Mouse (Mus musculus) yolk sac, embryonic 10.5 days (tissue): ENCODE measurements around the gene Nol4l.

Source experiments
- DNase-seq: peaks from one replicate; pipeline ENCODE4 v3.0.0-alpha.2; 2017; ENCODE audit warnings: low spot score

Nol4l gene

DNA sequence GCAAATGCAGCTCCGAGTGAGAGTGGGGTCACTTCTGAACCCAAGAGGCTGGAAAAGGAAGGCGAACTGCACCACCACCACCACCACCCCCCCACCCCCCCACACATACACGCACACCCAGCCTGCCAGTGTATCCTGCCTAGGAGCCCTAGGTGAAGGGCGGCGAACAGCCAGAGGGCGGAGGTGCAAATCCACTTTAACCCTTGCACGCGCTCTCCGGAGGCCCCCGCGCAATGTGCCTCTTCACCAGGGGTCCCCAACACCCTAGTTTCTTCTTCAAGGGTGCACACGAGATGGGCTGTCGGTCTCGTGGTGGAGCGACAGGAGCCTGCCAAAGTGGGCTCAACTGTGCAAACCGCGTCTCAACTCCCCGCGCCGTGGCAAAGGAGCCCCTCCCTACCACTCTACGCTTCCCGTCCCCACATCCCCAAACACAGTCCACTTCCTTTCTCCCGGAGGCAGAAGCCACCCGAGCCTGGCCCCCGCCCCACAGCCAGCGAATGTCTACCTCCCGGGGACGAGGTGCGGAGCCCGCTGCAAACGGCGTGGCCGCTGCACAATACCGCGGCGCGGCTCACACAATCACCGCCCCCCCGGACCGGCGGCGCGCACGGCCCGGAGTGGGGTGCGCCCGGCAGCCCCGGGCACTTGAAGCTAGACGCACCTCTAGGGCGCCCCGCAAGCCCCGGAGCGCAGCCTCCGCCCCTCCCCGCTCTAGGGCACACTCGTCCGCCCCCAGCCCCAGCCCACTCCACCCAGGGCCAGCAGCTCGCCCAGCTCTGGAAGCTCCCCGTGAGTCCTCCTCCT lies 86.1 kb downstream of the Nol4l start:
- peak; percentile 48 for DNase-seq

DNA sequence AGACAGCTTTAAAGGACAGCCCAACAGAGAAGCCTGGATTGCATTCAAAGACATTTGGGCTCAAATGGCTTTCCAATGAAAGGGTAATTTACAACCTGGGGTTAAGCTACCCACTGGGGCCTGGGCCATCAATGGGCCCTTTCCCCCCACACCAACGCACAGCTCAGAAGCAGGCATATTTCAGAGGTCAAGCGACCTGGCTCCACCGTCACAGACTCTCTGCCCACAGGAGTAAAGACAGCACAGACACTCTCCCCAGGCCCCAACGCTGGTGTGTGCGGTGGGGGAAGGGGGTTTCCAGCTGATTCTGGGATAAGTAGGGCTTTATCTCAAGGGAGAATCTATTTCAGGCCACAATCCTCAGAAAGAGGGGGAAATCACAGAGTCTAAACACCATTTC lies 87.1 kb downstream of the Nol4l start:
- peak; percentile 33 for DNase-seq

DNA sequence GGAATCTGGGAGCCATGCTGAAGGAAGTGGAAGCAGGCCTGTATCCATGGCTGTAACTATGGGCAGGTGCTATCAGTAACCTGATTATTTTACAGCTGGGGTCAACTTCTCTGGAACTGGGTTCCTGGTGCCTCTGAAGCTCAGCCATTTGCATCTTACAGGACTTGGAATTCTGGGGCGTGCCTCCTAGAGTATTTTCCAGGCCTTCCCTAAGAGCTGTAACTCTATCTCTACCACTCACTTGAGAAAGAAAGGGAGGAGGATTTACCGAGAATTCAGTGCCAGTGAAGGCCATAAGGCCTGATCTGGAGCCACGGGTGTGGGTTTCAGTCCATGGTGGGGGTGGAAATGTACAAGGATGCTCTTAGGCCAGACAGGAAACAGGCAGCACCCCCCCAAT lies 88.5 kb downstream of the Nol4l start:
- DNase-seq = no peak

DNA sequence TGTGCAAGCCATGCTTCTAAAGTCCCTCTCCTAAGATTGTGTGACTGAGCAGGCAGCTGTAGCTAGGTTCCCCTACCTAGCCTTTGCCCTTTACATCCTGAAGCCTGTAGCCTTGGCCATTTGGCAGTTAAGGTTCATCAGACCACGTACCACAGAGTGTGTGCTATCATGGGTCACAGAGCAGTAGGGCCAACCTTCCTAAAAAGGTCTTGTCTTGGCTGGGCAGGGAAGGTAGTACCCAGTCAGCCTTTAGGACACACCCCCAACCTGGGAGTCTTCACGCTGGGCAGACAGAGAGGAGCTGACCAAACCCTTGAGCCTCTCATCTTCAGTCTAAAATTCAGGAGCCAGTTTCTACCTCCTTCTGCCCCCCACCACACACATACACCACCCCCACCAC lies 89.0 kb downstream of the Nol4l start:
- DNase-seq = no peak

DNA sequence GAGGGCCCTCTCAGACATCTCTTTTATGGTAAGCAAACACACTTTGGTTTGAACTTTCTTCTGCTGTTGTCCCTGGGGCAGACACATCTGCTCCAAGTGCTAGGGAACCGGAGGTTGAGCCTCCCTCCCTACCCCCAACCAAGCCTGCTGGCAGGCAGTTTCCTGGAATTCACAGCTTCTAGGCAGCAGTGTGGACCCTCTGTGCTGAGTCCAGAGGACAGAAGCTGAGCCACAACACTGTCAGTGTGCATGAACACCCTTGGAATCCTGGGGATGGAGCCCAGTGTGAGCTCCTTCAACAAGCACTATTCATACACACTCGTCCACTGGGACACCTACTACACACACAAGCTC lies 92.5 kb downstream of the Nol4l start:
- DNase-seq = peak; percentile 87

DNA sequence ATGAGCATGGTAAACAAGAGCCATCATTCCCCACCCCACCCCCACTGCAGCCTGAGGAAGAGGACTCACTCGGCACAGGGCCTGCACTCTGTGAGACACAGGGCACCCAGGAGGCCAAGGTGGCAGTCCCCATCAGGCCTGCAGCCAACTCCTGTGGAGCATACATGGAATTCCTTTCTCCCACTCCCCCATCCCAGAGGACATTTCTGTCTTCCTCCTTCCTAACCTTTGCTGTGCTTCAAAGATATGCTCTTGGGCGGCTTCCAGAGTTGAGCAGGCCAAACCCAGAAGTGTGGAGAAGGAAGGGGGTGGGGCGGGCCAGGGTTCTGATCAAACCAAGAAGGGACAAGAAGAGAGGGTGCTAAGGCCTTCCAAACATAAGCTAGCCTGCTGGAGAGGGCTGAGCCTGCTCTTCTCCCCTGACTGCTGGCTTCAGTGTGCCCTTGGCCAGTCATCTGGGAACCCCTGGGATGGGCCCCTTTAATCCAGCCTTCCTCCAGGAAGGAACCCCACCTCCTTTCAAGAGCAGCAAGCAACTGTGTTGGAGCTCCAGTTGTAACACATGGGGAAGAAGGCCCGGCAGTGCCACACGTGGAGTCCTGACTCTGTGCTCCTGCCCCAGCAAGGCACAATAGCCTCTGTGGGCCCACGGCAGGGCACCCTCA lies 93.0 kb downstream of the Nol4l start:
- peak; percentile 82 for DNase-seq

DNA sequence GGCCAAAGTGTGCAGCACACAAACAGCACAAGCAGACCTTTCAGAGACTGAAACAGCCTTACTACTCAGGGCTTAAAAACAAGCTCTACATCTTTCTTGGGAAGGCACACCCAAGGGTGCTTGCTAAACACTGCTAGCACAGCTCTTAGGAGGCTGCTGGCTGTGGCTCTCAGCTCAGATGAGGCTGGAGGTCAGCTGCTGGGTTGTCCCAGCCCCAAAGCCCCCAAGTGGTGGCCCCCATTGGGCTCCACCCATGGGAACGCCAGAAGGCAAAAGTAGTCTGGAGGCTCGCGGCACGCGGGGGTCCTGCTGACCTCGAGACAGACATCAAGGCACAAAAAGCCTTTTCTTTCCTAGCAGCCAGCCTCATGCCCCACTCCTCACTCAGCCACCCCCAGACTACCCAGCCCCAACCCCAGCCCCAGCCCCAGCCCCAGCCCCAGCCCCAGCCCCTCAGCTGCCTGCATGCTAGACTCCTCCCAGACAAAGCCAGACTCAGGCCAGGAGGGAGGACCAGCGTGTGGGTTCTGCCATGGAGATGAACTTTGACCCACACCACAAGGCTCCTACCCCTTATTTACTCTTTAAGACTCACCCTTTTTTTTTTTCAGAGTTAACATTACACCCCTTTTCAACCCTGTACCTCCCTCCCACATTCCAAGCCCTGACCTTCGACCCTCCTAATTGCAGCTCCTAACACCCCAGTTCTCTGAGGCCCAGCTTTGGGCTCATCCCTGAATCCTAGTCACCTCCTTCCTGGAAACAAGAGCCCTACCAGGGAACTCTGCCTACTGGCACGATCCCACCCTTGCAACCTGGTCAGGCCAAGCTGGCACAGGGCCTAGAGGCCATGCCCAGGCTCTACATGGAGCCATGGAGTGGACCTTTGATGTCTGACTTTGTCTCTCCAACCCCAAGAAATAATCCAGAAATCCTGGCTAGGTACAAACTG lies 94.6 kb downstream of the Nol4l start:
- DNase-seq = peak; percentile 82

DNA sequence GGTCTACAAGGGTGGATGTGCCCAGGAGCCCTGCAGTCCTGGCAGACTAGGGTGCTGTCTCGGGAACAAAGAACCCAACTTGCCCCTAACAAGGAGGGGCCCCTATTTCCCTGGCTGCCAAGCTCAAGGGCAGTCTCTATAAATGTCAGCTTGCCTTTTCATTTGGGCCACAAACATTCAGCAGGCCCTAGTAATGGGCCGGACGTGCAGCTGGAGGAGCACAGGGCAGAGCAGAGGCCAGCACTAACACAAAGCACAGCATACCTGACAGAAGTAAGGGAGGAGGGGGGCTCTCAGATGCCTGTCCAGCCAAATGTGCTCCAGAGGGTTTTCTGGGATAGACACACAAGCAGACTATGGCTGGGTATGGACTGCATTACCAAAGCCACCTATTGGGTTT lies 95.9 kb downstream of the Nol4l start:
- no peak for DNase-seq

DNA sequence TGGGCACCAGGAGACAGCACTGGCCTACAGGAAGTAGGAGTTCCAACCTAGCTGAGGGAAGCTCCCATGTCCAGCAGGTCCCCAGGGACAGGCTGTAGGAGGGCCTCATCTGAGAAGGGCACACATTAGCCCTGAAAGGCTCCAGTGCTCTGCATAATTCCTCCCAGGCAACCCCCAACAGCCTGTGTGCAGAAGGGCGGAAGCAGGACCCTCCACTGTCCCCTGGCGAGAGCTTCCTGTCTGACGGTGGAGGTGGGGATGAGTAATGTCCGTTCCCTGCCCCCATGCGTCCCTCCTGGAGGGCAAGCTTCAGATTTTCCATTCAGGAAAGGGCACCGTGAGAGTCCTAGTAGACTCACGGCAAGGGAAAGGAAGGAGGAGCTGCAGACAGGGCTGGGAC lies 97.3 kb downstream of the Nol4l start:
- no peak for DNase-seq

DNA sequence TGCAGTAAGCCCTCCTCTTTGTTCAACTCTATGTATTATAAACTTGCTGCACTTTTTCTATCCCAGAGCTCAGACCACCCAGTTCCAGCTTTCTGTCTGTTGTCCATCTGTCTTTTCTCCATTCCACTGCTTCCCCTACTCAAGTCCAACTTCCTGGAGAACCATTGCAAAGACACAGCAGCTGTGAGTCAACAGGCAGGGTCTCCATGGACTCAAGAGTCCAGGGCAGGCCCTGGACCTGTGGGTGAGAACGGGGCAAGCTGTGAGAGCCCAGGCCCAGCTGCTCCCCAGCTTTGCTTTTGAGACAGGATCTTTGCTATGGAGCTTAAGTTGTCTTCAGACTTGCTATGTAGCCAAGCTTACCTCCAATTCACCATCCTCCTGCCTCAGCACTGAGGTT lies 99.2 kb downstream of the Nol4l start:
- no peak for DNase-seq

DNA sequence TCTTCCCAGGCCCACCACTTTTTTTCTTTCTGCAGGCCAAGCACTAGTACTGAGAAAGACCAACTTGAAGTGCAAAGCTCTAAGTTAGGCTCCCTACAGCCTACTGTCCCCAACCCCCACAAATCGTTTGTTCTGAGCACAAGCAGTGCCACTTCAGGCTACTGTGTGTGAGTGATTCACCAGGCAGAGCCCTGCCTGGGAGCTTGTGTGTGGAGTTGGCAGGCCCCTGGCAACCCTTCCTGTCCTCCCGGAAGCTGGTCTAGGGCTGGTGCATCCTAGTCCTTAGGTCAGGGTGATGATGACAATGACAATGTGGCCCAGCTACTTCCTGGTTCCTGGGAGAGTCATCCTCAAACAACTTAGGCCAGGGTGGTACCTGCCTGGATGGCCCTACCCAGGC lies 101.3 kb downstream of the Nol4l start:
- no peak for DNase-seq

DNA sequence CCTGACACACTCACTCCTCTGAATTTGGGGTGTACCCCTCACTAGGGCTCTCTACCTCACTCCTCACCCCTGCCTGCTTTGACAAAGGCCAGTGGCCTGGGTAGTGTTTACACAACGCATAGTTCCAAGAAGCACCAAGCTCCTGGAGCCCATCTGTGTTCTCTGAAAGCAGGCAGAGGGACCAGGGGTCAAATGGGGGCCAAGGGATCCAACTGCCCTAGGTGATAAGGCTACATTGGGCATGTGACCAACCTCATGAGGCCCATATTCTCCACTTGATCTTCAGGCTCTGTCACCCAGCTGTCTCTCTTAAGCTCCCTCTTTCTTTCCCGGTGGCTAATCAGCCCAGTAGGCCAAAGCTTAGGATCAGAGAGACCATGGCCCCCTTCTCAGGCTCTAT lies 102.8 kb downstream of the Nol4l start:
- DNase-seq = peak; percentile 91

DNA sequence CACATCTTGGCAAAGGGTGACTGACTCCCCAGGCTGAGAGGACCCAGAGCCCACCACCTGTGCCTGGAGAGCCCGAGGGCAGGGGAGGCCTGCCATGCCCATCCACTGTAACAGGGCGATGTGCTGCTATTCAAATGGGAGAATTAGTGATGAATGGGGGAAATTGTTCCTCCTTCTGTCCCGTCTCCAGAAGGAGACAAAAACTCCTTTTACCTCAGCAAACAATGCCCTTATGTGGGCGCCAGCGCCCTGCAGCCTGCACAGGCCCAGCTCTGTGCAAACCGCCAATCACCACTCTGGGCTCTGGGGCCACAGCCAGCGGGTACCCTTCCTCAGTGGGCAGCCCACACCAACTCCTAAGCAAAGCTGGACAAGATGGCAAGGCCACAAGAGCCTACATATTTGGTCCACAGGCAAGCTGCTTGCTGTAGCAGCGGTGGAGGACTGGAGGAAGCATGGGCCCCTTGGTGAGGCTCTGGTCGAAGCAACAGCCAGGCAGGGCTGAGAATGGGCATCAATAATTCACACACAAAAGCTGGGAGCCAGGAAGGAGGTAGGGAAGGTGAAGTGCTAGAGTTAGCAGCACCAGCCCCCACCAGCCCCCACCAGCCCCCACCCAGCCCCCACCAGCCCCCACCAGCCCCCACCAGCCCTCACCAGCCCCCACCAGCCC lies 103.6 kb downstream of the Nol4l start:
- no peak for DNase-seq

DNA sequence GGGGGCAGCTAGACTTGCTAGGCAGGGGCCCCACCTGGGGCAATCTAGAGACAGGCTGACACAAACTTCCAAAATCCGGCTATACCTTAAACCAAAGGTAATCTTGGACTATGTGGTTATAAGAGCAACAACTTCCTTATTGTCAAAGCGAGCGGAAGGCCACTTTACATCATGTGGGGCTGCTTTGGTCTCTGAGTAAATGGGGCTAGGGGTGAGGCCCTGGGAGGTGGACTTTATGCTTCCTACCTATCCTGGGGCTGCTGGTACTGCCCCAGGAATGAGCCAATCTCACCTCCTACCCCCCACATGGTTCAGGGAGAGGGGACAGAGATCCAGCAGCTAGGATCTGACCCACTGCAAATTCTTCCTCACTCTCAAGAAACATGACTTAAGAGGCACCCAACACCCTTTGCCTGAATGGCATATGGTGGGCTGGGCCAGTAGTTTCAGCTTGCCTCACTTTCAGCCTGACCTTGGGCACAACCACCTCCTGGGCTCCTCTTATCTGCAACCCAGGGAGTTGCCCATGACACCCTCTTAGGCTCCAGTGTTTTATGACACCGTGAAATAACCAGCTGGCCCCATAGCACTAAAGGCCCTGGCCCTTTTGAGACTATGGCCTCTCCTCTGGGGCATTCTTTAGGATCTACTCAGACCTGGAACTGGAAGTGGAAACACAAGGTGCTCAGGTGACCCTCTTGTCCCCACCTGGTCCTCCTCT lies 104.5 kb downstream of the Nol4l start:
- DNase-seq = no peak

DNA sequence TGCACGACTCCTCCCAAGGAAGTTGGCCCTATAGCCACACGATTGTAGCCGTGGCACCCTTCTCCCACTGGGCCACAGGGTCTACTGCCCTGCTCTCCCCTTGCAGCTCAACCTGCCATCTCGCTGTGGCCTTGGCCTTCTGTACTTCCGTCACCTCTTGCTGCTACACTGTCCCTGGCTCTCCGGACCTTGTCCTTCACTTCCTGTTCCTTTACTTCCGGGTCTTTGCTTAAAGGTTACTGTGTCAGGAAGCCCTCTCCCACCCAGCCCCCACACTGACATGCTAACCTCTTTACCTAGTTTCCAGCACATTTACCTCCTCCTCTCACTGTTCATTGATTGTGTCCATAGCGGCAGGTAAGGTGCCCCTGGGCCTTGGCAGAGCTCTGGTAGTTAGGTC lies 105.2 kb downstream of the Nol4l start:
- DNase-seq = no peak

DNA sequence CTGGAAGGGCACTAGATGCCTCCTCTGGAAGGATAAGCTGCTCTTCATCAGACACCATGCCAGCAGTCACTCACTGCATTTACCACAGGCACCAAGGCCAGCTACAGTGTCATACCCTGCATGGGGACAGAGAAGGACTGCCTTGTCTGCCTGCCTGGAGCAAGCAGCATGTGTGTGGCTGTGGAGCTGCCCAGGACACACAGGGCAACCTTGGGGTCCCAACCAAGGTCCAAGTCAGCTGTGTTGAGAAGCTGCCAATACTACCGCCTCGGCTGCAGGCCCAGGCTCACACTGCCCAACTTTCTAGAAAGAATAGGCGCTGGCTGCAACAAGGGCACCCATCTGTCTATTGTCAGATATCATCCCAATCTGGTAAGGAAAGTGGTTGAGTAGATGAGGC lies 106.7 kb downstream of the Nol4l start:
- DNase-seq = no peak

DNA sequence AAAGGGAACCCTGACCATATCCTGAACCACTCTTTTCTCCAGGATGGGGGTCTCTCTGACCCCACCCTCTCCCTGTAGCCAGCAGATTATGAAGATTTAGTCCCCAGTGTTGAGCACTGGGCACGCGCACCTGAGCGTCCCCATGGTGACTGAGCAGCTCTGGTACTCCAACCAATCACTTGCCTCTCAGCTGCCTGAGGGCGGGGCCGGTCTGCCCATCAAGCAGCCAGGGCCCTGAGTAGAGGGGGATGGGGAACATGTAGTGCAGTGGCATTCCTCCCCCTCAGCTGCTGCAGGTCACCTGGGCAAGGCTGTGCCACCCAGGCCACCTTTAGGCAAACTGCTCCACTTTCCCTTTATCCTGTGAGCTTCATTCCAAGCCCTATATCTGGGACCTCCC lies 107.7 kb downstream of the Nol4l start:
- DNase-seq = no peak

DNA sequence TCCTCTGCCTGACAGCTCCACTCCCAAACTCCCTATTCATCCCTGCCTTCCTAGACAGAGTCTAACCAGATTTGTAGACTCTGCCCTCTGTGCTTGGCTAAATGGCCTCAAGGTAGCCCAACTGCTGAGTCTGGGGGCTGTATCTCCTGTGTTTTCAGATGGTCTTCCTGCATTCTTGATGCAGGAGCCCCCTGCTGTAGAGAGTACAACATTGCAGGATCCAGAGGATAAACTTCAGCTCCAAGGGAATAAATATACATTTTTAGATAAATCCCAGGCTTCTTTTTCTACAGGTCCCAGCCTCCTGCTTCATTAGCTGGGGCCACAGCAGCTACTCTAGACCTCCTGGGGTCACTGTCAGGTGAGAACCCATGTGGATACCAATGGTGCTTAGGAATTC lies 108.5 kb downstream of the Nol4l start:
- DNase-seq = no peak

DNA sequence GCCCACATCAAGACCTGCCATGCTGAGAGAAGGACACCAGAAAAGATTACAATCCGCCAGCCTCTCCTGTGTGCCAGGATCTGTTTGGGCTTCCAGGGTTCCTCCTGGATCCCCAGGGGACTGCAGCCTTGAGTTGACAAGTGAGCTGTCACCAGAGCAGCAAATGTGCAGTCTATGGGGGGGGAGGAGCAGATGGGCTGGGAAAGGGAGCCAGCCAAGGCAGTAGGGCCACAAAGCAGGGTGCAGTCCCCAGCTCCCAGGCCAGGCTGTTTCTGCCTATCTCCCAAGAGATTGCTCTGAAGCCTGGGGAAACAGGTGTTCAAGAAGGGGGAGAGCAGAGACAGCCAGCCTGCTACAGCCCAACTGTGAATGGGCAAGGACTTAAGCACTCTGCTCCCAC lies 111.4 kb downstream of the Nol4l start:
- DNase-seq = no peak

DNA sequence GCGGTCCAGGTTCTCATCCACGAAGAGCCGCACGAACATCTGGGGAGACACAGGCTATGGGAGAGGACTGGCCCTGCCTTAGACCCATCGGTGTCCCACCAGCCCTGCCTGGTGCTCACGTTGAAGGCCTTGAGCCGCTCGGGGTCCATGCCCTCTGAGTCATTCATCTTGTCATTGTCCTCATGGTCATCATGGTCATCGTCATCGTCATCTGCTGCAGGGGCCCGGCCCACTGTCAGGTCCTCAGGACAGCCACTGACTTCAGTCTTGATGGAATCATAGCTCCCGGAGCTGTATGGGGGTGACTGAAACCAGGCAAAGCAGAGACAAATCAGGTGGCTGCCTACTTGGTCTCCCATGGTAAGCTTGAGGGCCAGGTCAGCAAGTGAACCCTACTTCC lies 111.9 kb downstream of the Nol4l start:
- no peak for DNase-seq

DNA sequence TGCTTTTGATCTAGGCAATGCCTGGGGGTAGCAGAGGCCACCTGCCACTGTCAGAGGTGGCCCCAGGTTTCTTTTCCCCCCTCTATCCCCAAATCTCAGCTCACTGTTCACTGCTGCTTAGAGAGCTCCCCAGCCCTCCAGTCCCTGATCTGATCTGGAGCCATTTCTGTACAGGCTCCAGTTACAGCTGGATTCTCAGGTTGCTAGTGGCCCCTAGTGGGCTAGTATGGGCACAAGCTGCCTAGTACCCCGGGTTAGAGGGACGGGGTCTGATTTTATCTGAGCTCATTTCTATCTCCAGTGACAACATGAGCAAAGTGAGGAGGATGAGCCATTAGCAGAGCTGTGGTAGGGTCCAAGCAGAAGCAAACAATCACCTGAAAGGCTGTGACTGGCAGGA lies 115.2 kb downstream of the Nol4l start:
- DNase-seq = no peak

DNA sequence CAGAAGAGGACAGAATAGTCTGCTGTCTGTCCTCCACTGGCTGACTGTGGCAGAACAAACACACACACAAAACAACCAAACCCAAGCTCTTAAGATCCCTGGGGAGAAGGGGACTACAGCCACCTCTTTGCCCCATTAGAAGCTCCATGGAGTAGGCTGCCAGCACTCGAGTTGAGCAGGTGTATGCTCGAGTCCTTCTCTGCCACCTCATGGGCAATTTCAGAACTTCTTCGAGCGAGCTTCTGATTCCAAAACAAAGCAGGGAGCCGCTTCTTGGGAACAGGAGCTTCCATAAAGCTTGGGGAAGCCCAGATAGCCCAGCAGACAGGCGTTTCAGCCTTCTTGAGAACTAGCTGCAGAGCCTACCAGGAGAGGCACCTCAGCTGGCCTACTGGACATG lies 117.2 kb downstream of the Nol4l start:
- no peak for DNase-seq
